Mouse (Mus musculus) small intestine, adult 2 months (tissue): ENCODE data around the gene Cadps2. TPM values are rescaled to one million over a fixed set of nuclear protein-coding genes. Genes with fewer than 3 reads are reported as not detected.

ENCODE experiments used
- H3K27ac ChIP-seq: fragments of 200-500 bp; 2 replicates; pipeline ENCODE4 v1.5.1; 2012; ENCODE audit warnings: low read depth, low read length, control low read depth, inconsistent platforms; ENCODE audit not compliant: insufficient read depth
- H3K27me3 ChIP-seq: fragments of 200-500 bp; 2 replicates; pipeline ENCODE4 v1.6.1; 2012; ENCODE audit warnings: mild to moderate bottlenecking, moderate library complexity, low read length, inconsistent platforms; ENCODE audit not compliant: control insufficient read depth, insufficient read depth
- H3K36me3 ChIP-seq: fragments of 200-500 bp; 2 replicates; pipeline ENCODE4 v1.6.1; 2012; ENCODE audit warnings: mild to moderate bottlenecking, low read length, control low read depth, inconsistent platforms; ENCODE audit not compliant: control insufficient read depth, insufficient read depth
- H3K4me1 ChIP-seq: fragments of 200-500 bp; 2 replicates; pipeline ENCODE4 v1.6.1; 2012; ENCODE audit warnings: low read length, inconsistent platforms, mixed read lengths; ENCODE audit not compliant: control insufficient read depth, insufficient read depth, insufficient read length
- H3K4me3 ChIP-seq: fragments of 200-500 bp; 2 replicates; pipeline ENCODE4 v1.5.1; 2012; ENCODE audit warnings: low read depth, mild to moderate bottlenecking, control low read depth, inconsistent platforms, low read length, moderate library complexity
- CTCF ChIP-seq: fragments of 200-500 bp; IDR thresholded peaks from 2 replicates; pipeline ENCODE4 v1.5.1; 2012; ENCODE audit warnings: low read depth, mild to moderate bottlenecking, control low read depth, inconsistent platforms, low read length, moderate library complexity, mixed read lengths; ENCODE audit not compliant: insufficient replicate concordance, insufficient read length; ENCODE audit errors: extremely low read depth
- POLR2A ChIP-seq: fragments of 200-500 bp; IDR thresholded peaks from 2 replicates; pipeline ENCODE4 v1.6.1; 2012; ENCODE audit warnings: low read depth, mild to moderate bottlenecking, control low read depth, inconsistent platforms, low read length, moderate library complexity
- WGBS: fragments of 180-500 bp; shearing (Covaris S2); methylation state at CpG from one replicate; pipeline ENCODE4 v1.1.7; 2018; 5-methylcytosine and 5-hydroxymethylcytosine counted together
- polyA plus RNA-seq: library from polyadenylated mRNA; depleted of rRNA; stranded (reverse); fragments of >200 nt; gene quantifications from 2 replicates; pipeline ENCODE4 v1.2.3, GENCODE M21; 2012

Cadps2 gene
- polyA plus RNA-seq, 1 experiment, result 3.6 TPM

DNA sequence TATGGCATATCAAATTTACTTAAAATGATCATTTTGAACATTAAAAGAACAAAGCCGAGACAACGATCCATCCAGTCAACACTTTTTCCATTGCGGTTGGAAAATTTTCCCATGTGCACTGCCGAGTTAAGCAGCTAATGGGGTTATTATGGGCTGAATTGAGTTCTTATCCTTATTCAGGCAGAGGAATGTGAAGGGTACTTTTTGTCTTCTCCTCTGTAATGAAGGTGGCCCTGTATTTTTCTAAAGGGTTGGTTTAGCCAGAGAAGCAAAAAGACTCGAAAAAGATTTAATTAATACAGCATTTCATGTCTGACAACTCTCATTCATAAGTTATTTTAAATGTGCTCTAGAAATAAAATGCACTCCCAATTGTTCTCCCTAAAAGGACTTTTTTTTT lies 524.9 kb downstream of the Cadps2 start:
- Histone ChIP-seq H3K4me1 (no peaks in the 10 kb centered on the region), H3K27me3 (no peaks in the 10 kb centered on the region), H3K36me3 (no peaks in the 10 kb centered on the region), H3K27ac (no peak overlapping the region), H3K4me3 (no peak overlapping the region)
- WGBS, result 84% methylated on average over 5 of the region's 5 CpGs
- TF ChIP-seq CTCF (no peak), POLR2A (no peak)

DNA sequence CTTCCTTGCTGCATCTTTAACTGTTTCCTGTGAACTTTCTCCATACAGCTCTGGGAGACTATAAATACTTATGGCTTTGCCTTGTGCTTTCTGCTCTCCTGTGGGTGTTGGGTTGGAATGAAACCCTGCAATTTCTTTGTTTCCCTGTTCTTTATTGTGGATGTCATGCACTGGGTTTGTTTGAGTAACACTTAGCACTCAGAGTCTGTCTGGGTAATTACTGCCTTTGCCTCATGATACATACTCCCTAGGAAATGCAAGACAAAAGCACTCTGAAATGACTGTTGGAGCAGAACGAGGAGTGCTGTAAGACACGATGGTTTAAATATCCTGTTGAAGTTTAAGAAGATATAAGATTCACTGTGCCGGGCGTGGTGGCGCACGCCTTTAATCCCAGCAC lies 533.2 kb downstream of the Cadps2 start:
- Histone ChIP-seq H3K27me3 (no peaks in the 10 kb centered on the region), H3K4me3 (no peak overlapping the region), H3K27ac (no peak overlapping the region), H3K36me3 (no peaks in the 10 kb centered on the region), H3K4me1 (no peaks in the 10 kb centered on the region)
- 83% methylated on average over 6 of the region's 6 CpGs for WGBS
- no peak for TF ChIP-seq POLR2A
- no peak for TF ChIP-seq CTCF

DNA sequence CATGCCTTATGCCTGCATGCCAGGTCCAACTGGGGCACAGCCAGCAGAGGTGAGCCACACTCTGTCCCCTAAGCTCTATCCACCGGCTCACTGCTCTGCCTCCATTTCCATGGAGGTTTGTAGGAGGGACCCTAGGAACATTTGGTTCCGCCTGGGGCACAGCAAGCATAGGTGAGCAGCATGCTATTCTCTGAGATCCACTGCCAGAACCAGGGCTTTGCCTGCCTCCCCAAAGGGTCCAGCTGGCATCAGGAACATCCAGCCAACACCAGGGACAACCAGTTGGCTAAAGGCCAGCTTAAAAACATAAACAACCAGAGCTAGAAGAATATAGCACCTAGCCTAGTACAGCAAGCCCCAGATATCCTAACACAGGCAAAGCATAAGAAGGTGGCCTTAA lies 540.6 kb downstream of the Cadps2 start:
- no peak overlapping the region for H3K4me3 ChIP-seq
- WGBS, result 85% methylated on average over 2 of the region's 2 CpGs
- no peaks in the 10 kb centered on the region for H3K36me3 ChIP-seq
- no peak for TF ChIP-seq CTCF
- no peak for TF ChIP-seq POLR2A
- no peaks in the 10 kb centered on the region for H3K4me1 ChIP-seq
- no peak overlapping the region for H3K27ac ChIP-seq
- no peaks in the 10 kb centered on the region for H3K27me3 ChIP-seq

DNA sequence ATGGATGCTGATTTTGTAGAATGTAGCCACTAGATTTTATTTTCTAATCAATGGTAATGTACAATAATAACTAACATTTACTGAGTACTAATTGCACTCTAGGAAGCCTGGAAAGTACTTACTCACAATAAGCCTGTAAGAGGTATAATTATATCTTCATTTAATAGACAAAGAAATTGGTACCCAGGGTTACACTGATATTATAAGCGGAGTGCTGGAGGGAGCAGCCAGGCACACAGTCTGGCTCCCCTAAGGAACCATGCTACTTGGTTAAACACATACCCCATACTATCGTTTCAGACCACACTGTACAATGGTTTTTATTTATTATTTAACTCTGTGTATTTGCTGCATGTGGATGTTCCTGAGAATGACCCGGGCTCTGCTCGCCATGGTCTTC lies 544.5 kb downstream of the Cadps2 start:
- no peak overlapping the region for H3K4me3 ChIP-seq
- WGBS, result 92% methylated on average over 4 of the region's 4 CpGs
- no peak overlapping the region for H3K27ac ChIP-seq
- TF ChIP-seq CTCF (no peak), POLR2A (no peak)
- H3K27me3 ChIP-seq, result no peaks in the 10 kb centered on the region
- no peaks in the 10 kb centered on the region for H3K4me1 ChIP-seq
- no peaks in the 10 kb centered on the region for H3K36me3 ChIP-seq

DNA sequence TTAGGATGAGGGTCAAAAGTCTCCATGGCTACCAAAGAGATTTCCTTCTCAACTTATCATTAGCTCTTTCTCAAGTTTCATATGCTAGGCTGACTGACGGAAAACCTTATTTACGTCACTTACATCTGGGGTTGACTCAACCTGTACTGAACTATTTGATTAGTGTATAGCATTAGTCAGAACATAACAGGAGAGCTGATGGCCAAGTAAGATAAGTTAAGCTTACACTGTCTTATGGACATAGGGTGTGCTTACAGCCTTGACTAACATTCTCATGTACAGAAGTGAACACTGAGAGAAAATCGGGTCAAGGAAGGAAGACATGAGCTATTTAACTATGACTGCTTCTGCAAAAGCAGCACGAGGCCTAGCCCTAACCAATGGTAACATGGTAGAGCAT lies 550.5 kb downstream of the Cadps2 start:
- TF ChIP-seq CTCF, result no peak
- TF ChIP-seq POLR2A, result no peak
- 88% methylated on average over 4 of the region's 4 CpGs for WGBS
- Histone ChIP-seq H3K4me1 (no peaks in the 10 kb centered on the region), H3K36me3 (no peaks in the 10 kb centered on the region), H3K4me3 (no peak overlapping the region), H3K27me3 (no peaks in the 10 kb centered on the region), H3K27ac (no peak overlapping the region)

DNA sequence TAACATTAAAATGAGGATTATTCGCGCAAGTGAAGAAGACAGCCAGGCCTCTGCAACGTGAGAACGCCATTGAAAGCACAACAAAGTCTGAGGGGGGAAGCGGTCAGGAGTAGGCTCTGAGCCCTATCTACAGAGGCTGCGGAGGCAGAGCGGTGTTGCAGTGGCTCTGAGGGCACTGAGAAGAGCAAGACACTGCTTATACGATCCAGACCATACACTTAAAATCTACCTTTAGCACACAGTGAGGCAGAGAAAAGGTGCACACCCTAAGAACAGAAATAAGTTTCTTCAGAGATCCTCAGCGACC lies 557.8 kb downstream of the Cadps2 start:
- Histone ChIP-seq H3K36me3 (no peaks in the 10 kb centered on the region), H3K27me3 (no peaks in the 10 kb centered on the region), H3K27ac (no peak overlapping the region), H3K4me1 (no peaks in the 10 kb centered on the region), H3K4me3 (no peak overlapping the region)
- 77% methylated on average over 9 of the region's 9 CpGs for WGBS
- TF ChIP-seq POLR2A (no peak), CTCF (no peak)

DNA sequence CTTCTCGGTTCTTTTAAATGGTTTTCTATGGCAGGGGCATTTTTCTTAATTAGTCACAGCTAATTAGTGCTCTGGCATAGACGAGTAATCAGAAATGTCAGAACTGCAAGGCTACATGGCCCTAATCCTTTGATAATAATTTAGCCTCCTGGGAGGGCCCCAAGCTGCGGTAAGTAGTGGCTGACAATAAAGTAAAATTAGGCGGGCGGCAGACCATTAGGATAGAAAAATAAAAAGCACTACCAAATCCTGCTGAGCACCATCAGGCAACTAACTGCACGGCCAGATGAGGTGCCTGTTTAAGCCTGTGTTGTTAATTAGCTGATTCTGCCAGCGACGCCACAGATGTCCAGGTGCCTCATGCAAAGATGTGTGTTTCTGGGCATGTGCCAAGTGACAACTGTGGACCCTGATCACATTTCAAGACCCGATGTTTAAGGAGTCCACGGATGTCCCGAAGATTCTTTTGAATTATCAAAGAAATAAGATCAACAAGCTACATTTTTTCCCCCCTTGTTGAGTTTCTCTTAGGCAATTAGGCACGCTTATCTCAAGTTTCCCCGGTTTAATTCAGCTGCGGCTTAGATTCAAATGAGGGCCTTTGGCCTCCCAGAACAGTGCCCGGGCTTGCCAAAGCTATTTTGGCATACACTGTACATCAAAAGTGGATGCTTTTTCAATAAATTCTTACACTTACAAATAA lies 558.3 kb downstream of the Cadps2 start:
- no peak for TF ChIP-seq CTCF
- TF ChIP-seq POLR2A, result no peak
- Histone ChIP-seq H3K4me1 (no peaks in the 10 kb centered on the region), H3K27ac (no peak overlapping the region), H3K27me3 (no peaks in the 10 kb centered on the region), H3K36me3 (no peaks in the 10 kb centered on the region), H3K4me3 (no peak overlapping the region)
- 66% methylated on average over 15 of the region's 15 CpGs for WGBS

DNA sequence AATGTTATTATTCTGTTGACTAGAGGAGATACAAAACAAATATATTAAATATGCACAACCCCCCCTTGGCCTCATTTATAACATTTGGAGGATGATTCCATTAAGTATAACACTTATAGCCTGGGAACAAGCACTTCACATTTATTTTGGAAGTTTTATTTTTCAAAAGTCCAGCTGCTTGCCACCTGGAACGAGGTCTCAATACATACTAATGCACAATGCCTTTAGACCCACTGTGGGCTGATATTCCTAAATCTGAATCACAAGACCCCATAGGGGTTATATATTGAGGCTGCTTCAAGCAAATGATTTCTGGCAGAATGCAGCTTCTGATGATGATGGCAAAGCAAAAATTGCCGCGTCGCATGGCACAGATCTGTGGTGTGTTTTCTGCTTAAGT lies 565.7 kb downstream of the Cadps2 start:
- no peaks in the 10 kb centered on the region for H3K4me1 ChIP-seq
- no peak overlapping the region for H3K4me3 ChIP-seq
- TF ChIP-seq CTCF (no peak), POLR2A (no peak)
- 86% methylated on average over 4 of the region's 4 CpGs for WGBS
- H3K27me3 ChIP-seq, result no peaks in the 10 kb centered on the region
- H3K27ac ChIP-seq, result no peak overlapping the region
- H3K36me3 ChIP-seq, result no peaks in the 10 kb centered on the region
